Mouse (Mus musculus): ENCODE results near the gene Ccdc13. TPM values are rescaled to one million over a fixed set of nuclear protein-coding genes. Genes with fewer than 3 reads are reported as not detected.

Gene Ccdc13
- polyA plus RNA-seq (2012; rRNA removed), result 2.1 and 3.2 TPM in 2 replicates

DNA sequence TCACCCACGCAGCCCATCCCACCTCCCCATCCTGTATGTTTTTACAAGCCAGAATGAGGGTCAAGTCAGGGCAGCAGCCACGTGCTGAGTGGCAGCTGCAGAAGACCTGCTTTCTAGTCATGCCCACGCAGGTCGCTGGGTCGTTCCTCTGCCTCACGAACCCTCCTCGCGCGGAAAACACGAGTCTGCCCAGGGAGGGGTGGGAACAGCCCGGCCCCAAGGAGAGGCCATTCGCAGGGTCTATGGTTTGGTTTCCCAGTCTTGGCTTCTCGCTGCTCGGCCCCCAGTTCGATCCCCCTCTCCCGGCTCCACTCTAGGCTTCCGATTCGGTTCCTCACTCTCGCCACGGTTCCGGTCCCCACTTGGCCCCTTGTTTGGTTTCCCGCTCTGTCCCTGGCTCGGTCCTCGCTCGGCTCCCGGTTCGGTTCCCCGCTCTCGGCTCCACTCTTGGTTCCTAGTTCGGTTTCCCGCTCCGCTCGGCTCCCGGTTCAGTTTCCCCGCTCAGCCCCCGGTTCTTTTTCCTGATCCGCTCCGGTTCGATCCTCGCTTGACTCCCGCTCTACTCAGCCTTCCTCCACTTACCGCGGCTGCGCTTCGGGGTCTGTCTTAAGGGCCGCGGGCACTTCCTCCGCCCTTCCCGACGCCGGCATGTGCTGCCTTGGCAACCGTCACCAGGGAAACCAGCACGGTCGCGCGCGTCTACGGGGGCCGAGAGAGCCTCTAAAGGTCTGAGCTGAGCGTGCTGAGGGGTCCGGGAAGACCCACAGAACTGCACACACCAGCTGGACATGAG lies at the start of gene Ccdc13:
Ccdc13 (minus strand) TSS at position 633 of the 793 bp plus-strand sequence.

DNA sequence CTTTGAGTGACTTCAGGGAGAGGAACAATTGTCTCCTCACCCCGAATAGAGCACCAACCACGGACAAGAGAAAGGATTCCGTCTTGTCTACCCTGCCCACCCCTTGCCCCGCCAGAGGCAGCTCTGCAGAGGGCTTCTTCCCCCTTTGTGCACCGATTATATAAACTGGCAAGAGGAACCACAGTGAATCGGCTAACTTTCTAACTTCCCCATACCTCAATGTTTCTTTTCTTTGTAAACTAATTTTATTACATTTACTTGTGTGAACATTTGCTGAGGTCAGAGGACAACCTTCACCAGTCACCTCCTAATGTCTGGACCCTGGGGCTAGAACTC lies 18.9 kb upstream of the Ccdc13 start, which contains the start of gene Higd1a:
Higd1a (minus strand) TSS at position 210 of the 336 bp plus-strand sequence.

GRCm38 (mm10) chr9:121791757-121792521 lies 47.3 kb downstream of the Ccdc13 start, which contains the start of gene Hhatl:
Hhatl (minus strand) TSS chr9:121792507.

DNA sequence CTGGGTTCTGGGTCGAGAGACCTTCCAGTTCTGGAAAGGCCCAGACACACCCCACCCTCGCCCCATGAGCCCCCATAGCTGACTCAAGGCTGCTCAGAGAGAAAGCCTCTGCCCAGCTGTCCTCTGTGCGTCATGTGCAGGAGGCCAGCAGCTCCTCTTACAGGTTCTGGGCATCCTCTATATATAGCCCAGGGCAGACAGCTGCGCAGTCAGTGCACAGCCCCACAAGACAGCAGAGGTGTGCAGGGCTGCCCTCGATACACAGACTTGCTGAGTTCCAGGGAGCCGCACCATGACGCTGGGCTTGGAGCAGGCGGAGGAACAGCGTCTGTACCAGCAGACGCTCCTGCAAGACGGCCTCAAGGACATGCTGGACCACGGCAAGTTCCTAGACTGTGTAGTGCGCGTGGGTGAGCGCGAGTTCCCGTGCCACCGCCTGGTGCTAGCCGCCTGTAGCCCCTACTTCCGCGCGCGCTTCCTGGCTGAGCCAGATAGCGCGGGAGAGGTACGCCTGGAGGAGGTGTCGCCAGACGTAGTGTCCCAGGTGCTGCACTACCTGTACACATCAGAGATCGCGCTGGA lies 61.7 kb downstream of the Ccdc13 start, which contains the start of gene Klhl40:
Klhl40 (plus strand) TSS at position 124 of the 582 bp plus-strand sequence.

GRCm38 (mm10) chr9:121759091-121760081 lies 79.9 kb downstream of the Ccdc13 start, which contains the start of gene Zfp651:
Zfp651 (plus strand) TSS chr9:121759330.

Other genes with a start within 250 kb of the Ccdc13 start
- not detected in 2 replicates for gene Lyzl4, start 197.4 kb downstream of the Ccdc13 start, polyA plus RNA-seq (2012; rRNA removed)
- gene Vipr1, start 196.7 kb downstream of the Ccdc13 start, polyA plus RNA-seq (2012; rRNA removed), result 0.27 and 0.32 TPM in 2 replicates
- 13.2 and 14.1 TPM in 2 replicates for gene Sec22c, start 134.0 kb downstream of the Ccdc13 start, polyA plus RNA-seq (2012; rRNA removed)
- 35.0 and 65.5 TPM in 2 replicates for gene Ss18l2, start 129.1 kb downstream of the Ccdc13 start, polyA plus RNA-seq (2012; rRNA removed)
- gene Nktr, start 120.3 kb downstream of the Ccdc13 start, polyA plus RNA-seq (2012; rRNA removed), result 117 and 173 TPM in 2 replicates
- 35.1 and 38.3 TPM in 2 replicates for gene Zfp651, start 80.1 kb downstream of the Ccdc13 start, polyA plus RNA-seq (2012; rRNA removed)
- 0.12 and 1.5 TPM in 2 replicates for gene Klhl40, start 61.9 kb downstream of the Ccdc13 start, polyA plus RNA-seq (2012; rRNA removed)
- 0.24 and 0.48 TPM in 2 replicates for gene Hhatl, start 47.0 kb downstream of the Ccdc13 start, polyA plus RNA-seq (2012; rRNA removed)
- 50.0 and 60.2 TPM in 2 replicates for gene Higd1a, start 18.9 kb upstream of the Ccdc13 start, polyA plus RNA-seq (2012; rRNA removed)
- 0.37 and 0.46 TPM in 2 replicates for gene Ackr2, start 58.9 kb upstream of the Ccdc13 start, polyA plus RNA-seq (2012; rRNA removed)
- gene Cyp8b1, start 76.8 kb upstream of the Ccdc13 start, polyA plus RNA-seq (2012; rRNA removed), result not detected in 2 replicates
- 0.70 and 0.77 TPM in 2 replicates for gene Fam198a, start 111.5 kb upstream of the Ccdc13 start, polyA plus RNA-seq (2012; rRNA removed)
- 9.6 and 11.7 TPM in 2 replicates for gene Pomgnt2, start 157.6 kb upstream of the Ccdc13 start, polyA plus RNA-seq (2012; rRNA removed)

Measured in central nervous system, embryonic 11.5 days (tissue).